Mouse (Mus musculus): ENCODE results near the gene Plekhm3.

Plekhm3 gene

GRCm38 (mm10) chr1:64790806-64791790 lies 165.5 kb downstream of the Plekhm3 start:
- 0 out of 2 replicates have a peak, but pooled peaks have one; percentile 22 for ATAC-seq (ENCODE audit: insufficient number of reproducible peaks, low FRiP score, low TSS enrichment)

DNA sequence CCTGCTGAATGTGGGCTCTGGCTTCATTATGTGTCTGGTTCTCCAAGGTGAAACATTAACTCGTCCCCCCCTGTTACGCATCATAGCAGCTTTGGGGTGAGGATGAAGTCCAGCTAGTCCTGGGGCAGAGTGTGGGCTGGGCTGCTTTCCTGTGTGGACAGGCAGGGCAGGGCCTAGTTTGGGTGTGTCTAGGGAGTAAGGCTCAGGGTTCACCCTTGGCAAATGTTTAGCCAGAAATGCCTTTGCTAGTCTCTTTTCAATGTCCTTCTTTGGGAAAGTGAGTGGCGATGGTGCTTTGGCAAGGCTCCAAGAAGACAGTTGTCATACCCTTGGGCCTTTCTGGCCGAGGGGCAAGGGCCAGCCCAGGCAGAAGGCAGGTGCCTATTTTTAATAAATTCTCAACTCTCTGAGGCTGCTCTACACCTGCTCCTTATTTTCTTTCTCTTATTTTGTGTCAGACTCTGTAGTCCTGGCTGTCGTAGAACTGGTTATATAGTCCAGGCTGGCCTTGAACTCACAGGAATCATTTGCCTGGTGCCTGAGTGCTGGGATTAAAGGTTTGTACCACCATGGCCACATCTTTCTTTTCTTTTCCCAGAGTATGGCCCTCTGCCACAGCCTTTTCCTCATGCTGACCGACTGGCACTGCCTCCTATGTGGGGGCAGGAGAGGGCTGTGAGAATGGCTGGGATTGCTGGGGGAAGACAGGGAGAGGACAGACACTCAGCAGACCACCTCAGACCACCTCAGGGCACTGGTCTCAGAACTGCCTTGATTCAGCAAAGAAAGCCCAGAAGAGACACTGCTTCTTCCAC lies 168.7 kb downstream of the Plekhm3 start:
- peak; percentile 33; the same call in 1 of the 2 replicates for ATAC-seq (ENCODE audit: insufficient number of reproducible peaks, low FRiP score, low TSS enrichment)

- no peak for ATAC-seq (ENCODE audit: insufficient number of reproducible peaks, low FRiP score, low TSS enrichment)
Measured at GRCm38 (mm10) chr1:64779863-64780262, 176.8 kb downstream of the Plekhm3 start.

DNA sequence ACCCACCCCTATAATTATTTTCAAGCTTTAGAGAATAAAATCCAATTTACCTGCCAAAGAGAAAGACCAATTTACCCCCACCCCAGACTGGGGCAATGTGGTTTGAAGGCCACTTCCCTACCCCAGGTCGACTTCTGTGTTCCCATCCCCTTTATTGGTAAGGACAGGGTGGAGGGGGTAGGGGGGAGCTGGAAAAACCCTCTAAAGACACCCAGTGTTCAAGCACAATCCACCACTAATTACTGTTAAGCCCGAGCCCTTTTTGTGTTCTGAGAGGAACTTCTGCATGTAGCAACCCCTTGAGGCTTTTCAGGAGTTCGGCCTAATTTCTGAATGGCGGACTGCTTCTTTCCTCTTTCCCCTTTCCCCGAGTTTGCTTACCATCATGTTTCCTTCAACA lies 177.2 kb downstream of the Plekhm3 start:
- no peak for ATAC-seq (ENCODE audit: insufficient number of reproducible peaks, low FRiP score, low TSS enrichment)

DNA sequence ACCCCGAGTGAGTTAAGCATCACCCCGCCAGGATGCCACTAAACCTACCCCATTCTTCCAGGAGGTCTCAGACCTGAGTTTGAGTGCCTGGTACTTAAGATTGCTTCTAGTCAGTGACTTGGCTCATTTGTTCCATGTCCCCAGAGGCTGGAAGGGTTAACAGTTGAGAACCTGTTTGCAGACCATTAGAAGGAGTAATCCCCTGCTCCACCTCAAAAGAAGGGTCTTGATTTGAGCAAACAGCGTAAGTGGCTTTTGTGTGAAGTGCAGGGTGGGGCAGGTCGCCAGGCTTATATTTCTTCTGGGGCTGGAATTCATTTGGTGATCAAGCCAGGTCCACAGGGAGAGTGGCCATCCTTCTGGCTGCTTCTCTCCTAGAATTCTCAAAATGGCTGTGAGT lies 183.3 kb downstream of the Plekhm3 start:
- ATAC-seq (ENCODE audit: insufficient number of reproducible peaks, low FRiP score, low TSS enrichment): no peak

DNA sequence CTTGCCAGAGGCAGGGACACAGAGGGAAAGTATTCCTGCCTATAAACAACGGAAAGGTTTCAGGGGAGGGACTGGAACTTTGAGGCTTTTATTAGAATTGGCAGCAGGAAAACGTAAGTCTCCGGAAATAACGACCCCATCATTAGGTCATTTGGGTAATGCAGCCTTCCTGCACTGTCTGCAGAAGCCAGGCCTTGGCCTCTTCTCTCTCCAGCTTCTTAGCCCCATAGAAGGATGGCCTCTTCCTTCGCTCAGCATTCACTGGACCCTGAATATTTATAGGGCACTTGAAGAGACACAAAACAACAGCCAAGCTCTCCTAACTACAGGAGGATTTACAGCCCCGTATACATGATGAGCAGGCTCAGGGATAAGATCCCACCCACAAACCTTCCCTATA lies 186.5 kb downstream of the Plekhm3 start:
- no peak for ATAC-seq (ENCODE audit: insufficient number of reproducible peaks, low FRiP score, low TSS enrichment)

GRCm38 (mm10) chr1:64761646-64762045 lies 195.0 kb downstream of the Plekhm3 start:
- no peak for ATAC-seq (ENCODE audit: insufficient number of reproducible peaks, low FRiP score, low TSS enrichment)

- ATAC-seq (ENCODE audit: insufficient number of reproducible peaks, low FRiP score, low TSS enrichment): no peak
Measured at GRCm38 (mm10) chr1:64757766-64758165, 198.9 kb downstream of the Plekhm3 start.

GRCm38 (mm10) chr1:64757254-64757653 lies 199.4 kb downstream of the Plekhm3 start:
- no peak for ATAC-seq (ENCODE audit: insufficient number of reproducible peaks, low FRiP score, low TSS enrichment)

GRCm38 (mm10) chr1:64756640-64757030 lies 200.0 kb downstream of the Plekhm3 start:
- no peak for ATAC-seq (ENCODE audit: insufficient number of reproducible peaks, low FRiP score, low TSS enrichment)

GRCm38 (mm10) chr1:64755971-64756639 lies 200.5 kb downstream of the Plekhm3 start:
- no peak for ATAC-seq (ENCODE audit: insufficient number of reproducible peaks, low FRiP score, low TSS enrichment)

GRCm38 (mm10) chr1:64754658-64755057 lies 202.0 kb downstream of the Plekhm3 start:
- ATAC-seq (ENCODE audit: insufficient number of reproducible peaks, low FRiP score, low TSS enrichment): no peak

DNA sequence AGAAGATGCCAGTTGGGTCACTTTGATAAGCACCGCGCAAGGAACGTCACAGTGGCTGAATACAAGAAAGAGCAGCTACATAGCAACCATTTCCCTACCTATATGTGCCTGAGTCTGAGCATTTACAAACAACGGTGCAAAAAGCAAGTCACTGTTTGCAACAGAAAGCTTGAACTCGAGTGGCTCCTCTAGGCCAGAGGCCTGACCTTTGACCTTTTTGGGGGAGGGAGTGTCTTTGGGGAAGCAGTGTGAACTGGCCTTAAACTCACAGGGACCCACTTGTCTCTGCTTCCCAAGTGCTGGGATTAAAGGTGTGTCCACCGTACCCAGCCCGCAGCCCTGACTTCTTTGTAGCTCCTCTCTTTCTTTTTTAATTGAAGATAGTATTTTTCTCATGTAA lies 203.0 kb downstream of the Plekhm3 start:
- ATAC-seq (ENCODE audit: insufficient number of reproducible peaks, low FRiP score, low TSS enrichment): no peak

- no peak for ATAC-seq (ENCODE audit: insufficient number of reproducible peaks, low FRiP score, low TSS enrichment)
Measured at GRCm38 (mm10) chr1:64753109-64753508, 203.5 kb downstream of the Plekhm3 start.

DNA sequence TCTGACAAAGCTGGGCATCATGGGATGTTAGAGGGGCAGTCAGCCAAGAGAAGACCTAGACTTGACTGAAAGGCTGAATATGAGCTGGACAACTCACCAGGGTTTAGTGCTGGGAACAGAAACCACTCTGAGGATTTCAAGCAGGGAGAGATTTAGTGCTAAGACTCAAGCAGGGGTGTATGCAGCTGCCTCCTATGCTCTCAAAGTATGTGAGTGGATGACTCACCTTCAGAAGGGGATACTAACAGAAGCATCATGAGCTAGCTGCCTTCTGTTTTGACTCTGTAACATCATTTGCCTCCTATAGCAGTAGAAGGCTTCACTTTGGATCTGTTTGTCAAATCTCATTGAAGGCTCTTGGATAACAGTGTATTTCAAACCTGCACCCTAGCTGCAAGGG lies 212.0 kb downstream of the Plekhm3 start:
- ATAC-seq (ENCODE audit: insufficient number of reproducible peaks, low FRiP score, low TSS enrichment): no peak

- no peak for ATAC-seq (ENCODE audit: insufficient number of reproducible peaks, low FRiP score, low TSS enrichment)
Measured at GRCm38 (mm10) chr1:64742741-64743408, 213.7 kb downstream of the Plekhm3 start.

DNA sequence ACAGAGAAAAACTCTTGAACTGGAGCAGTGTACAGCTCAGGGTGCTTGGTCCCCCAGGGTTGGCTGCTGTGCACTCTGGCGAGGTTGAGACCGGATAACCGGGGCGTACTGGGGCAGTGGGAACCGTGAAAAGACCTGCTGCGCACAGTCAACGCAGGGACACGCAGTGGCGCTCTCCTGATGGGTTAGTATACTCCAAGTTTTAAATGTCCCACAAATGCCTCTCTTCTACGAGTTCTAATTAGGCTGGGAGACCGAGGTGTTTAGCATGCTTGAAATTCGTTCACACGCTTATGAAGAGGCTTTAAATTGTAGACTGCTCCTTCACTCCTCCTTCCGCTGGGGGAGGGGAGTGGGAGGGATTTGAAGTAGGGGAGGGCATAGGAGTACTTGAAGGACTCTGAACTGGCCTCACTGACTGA lies 218.0 kb downstream of the Plekhm3 start:
- ATAC-seq (ENCODE audit: insufficient number of reproducible peaks, low FRiP score, low TSS enrichment): no peak

DNA sequence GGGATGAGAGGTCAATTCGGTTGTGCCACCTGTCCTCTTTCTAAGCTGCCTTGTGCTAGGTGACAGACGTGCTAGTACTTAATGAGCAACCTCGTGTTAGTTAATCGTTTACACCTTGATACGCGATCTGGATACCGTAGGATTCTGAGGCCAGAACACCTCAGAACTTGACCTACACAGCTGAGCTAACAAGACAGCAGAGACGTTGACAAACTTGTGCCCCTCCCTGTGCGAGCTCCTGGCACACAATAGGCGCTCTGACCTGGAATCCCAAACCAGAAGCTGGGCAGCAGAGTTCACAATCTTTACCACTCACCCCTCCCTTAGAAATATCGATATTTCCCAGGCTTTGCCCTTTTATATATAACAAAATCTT lies 218.5 kb downstream of the Plekhm3 start:
- ATAC-seq (ENCODE audit: insufficient number of reproducible peaks, low FRiP score, low TSS enrichment): no peak; the same call in 1 of the 2 replicates

- peak; percentile 82 for ATAC-seq (ENCODE audit: insufficient number of reproducible peaks, low FRiP score, low TSS enrichment)
Measured at GRCm38 (mm10) chr1:64737502-64738179, 219.0 kb downstream of the Plekhm3 start, which contains the start of gene Fzd5. Gene Fzd5 (minus strand): TSS chr1:64737751.
